Mouse (Mus musculus): ENCODE results near the gene Epha8.

Gene Epha8

GRCm38 (mm10) chr4:136956751-136957446 is at the start of gene Epha8:
TSS of gene Epha8 (minus strand) at chr4:136956816.
- in situ Hi-C loops (cut with MboI, MseI), result no loop called here

DNA sequence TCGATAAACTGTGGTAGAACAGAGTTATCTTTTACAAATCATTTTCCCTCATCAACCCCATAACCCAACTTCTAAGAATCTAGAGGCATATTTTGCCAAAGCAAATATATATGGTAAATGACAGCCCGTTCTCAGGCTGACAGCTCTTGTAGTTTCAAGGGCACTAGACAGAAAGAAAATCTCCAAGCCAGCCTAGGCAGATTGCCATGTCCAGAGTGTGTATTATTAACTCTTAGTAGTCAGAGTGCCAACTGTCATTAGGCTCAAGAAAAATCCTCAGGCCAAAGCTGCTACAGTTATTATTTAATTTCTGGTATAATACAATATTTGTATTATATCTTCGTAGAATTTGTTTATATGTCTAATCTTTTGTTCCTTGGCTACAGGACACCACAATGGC is 45.2 kb upstream of the Epha8 start:
- in situ Hi-C loops (cut with MboI, MseI), result no loop called here

GRCm38 (mm10) chr4:137001020-137001419 is 44.4 kb upstream of the Epha8 start:
- in situ Hi-C loops (cut with MboI, MseI), result no loop called here

GRCm38 (mm10) chr4:136998371-136998770 is 41.8 kb upstream of the Epha8 start:
- in situ Hi-C loops (cut with MboI, MseI), result no loop called here

- in situ Hi-C loops (cut with MboI, MseI), result no loop called here
These were observed 41.2 kb upstream of the Epha8 start for GRCm38 (mm10) chr4:136997723-136998345.

- in situ Hi-C loops (cut with MboI, MseI), result no loop called here
These were observed 40.3 kb upstream of the Epha8 start for GRCm38 (mm10) chr4:136996933-136997332.

DNA sequence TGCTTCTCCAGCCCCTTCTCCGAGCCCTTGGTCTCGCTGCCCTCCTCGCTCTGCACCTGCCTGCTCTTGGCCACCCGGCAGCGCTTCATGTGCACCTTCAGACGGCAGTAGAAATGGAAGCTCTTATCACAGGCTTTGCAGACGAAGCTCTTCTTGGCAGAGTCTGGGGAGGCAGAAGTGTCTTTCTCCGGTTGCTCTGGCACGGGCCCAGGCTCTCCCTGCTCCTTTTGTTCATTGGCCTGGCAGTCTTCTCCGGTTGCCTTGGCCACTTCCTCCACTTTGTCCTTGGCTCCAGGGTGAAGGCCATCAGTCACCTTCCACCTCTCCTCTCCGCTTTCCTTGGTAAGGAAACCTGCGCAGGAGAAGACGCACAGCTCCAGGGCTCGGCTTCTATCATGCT is 38.7 kb upstream of the Epha8 start:
- in situ Hi-C loops (cut with MboI, MseI), result no loop called here

DNA sequence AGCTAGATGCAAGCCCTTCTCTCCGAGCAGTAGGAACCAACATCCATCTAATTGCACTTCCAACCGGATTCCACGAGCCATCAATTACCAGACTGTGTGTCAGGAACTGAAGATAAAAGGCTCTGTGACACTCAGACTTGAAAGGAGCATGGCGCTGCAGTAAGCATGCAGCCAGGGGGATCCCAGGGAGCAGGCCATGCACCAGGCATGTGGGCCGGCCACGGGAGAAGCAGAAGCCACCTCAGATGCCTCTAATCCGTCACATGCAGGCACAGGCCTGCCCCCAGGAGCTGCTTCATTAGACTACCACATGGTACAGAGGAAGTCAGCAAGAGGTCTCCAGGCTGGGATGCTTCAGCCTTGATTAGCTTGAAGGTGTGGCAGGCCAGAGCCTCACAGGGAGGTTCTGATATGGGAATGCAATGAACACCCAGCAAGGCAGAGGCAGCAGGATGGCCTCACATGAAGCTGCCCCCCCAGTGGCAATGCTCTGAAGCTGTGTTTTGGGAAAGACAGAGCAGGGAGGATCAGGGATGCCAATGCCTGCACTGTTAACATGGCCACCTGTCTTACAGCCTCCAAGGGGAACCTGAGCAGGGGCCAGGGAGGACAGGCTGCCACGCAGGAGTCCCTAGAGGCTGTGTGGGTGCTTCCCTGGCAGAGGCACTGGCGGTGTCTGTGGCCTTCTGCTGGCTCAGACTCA is 25.5 kb upstream of the Epha8 start:
- in situ Hi-C loops (cut with MboI, MseI), result no loop called here

GRCm38 (mm10) chr4:136981347-136981746 is 24.7 kb upstream of the Epha8 start:
- in situ Hi-C loops (cut with MboI, MseI), result no loop called here

GRCm38 (mm10) chr4:136980921-136981320 is 24.3 kb upstream of the Epha8 start:
- in situ Hi-C loops (cut with MboI, MseI), result no loop called here

DNA sequence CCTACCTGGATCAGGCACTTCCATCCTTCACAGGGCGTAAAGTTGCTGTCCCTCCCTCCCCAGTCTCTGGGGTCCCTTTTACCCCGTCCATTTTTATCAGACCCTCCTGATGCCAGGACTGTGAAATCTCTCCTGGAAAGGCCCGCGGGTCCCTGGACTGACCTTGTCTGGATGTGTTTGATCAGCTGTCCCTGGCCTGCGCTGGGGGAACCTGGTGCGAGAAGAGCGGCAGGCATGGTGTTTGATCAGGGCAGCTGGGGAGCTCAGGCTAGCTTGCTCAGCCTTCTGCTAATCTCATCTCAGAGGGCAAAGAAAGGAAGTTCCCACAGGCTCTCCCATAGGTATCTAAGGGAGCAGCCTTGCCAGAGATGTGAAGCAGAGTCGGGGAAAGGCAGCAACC is 20.6 kb upstream of the Epha8 start:
- in situ Hi-C loops (cut with MboI, MseI), result loop anchor here in 1 of 2 experiments (5.0 kb wide), 1 partner anchor 75 kb away; no protein-coding TSS in a partner anchor

DNA sequence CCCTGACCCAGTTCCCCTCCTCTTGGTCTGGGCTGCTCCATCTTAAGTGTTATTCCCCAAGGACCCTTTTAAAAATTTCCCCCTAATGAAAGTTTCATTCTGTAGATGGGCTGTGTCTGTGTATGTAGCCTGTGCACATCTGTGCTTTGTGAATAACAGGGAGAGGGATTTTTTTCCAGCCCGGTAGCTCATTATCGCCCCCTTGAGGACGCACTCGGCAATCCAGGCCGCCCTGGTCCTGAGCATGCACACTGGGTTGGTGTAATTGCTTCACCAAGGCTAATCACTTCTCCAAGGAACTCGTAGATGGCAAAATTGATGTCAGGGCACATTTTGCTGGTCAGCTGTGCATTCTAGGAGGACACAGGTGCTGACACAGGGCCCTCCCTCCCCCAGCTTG is 14.3 kb upstream of the Epha8 start:
- in situ Hi-C loops (cut with MboI, MseI), result no loop called here

GRCm38 (mm10) chr4:136969503-136970276 is 13.1 kb upstream of the Epha8 start:
- in situ Hi-C loops (cut with MboI, MseI), result no loop called here

- in situ Hi-C loops (cut with MboI, MseI), result no loop called here
These were observed 12.5 kb upstream of the Epha8 start for GRCm38 (mm10) chr4:136969096-136969495.

DNA sequence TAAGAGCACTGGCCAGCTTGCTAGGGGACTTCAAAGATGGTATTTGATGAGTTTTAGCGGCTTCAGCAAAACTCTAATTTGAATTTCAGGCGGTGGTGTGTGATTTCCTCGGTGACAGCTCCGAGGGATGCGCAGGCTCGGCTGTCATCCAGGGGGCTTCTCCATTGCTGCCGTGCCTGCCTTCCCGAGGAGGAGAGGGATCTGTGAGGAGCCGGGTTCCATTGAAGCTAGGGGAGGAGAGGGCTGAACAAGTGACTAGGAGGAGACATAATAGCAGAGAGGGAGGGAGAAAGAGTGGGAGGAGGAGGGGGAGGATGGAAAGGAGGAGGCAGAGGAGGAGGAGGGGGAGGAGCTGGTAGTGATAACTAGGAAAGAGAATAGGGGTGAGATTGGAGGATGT is 10.9 kb upstream of the Epha8 start:
- in situ Hi-C loops (cut with MboI, MseI), result no loop called here

GRCm38 (mm10) chr4:136966493-136967390 is 10.1 kb upstream of the Epha8 start:
- in situ Hi-C loops (cut with MboI, MseI), result no loop called here

GRCm38 (mm10) chr4:136964990-136965421 is 8.4 kb upstream of the Epha8 start:
- in situ Hi-C loops (cut with MboI, MseI), result no loop called here

- in situ Hi-C loops (cut with MboI, MseI), result no loop called here
These were observed 5.8 kb upstream of the Epha8 start for GRCm38 (mm10) chr4:136962447-136962846.

DNA sequence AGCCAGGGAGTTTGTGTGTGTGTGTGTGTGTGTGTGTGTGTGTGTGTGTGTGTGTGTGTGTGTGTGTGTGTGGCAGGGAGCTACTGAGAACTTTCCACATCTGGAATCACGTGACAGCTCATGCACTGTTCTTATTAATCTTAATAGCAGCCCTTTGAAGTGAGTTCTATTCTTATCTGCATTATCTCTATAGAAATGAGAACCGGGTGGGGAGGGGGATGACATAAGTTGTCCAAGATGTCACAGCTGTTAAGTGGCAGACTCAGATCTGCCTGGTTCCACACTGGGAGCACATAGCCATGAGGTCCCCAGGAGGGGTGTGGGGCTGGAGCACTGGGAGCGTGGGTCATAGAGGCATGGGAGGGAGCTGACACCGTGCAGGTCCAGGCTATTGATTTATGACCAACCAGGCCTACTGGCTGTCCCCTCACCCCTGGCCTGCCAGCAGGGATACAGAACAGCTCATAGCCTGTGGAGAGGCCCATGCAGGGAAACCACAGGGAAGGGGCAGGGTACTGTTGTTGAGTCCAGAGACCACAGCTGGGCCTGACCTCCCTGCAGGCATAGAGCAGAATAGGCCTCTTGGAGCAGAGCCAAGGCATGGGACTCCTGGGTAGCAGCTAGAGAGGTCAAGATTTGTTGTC is 5.1 kb upstream of the Epha8 start:
- in situ Hi-C loops (cut with MboI, MseI), result no loop called here

- in situ Hi-C loops (cut with MboI, MseI), result no loop called here
These were observed 4.0 kb upstream of the Epha8 start for GRCm38 (mm10) chr4:136960581-136960980.
